12 mouse cellular contexts compared by ENCODE assay signal in the genomic region with DNA sequence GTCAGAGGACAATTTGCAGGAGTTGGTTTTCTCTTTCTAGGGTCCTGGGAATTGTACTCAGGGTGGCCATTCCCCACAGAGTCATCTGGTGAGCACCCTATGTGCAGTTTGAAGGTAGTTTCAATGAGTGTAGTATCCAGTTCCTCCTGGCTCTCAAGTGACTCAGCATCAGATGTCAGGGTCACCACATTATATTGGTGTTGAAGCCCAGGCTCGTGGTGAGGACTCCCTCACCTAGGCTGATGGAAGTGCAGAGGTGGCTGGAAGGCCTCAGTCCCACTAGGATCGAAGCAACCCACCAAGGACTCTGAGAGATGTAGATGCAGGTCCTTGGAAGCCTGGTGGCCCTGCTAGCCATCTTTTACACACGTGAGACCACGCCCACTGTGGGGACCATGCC.
"Had no signal": no experiment of that assay in that cellular context is flagged by ENCODE, and none has a peak within 500 bp of the region (broad histone marks: within the 10 kb centered on the region; RNA-seq: fewer than 3 reads in every experiment).

No protein-coding gene starts in this region.

- H3K9me3 ChIP-seq: kidney, embryonic 15.5 days; limb, embryonic 13.5 days; liver, embryonic 13.5 days; midbrain, embryonic 13.5 days; neural tube, embryonic 15.5 days had no signal

- DNase-seq: kidney, adult 2 months; kidney, postnatal 14 days; left cerebral cortex, postnatal 4 days; liver, embryonic 13.5 days; thymus, adult 2 months; thymus, postnatal 25 days had no signal

- H3K27me3 ChIP-seq: kidney, embryonic 15.5 days; limb, embryonic 13.5 days; liver, embryonic 13.5 days; midbrain, embryonic 13.5 days; neural tube, embryonic 15.5 days had no signal

- H3K4me2 ChIP-seq: kidney, embryonic 15.5 days; limb, embryonic 13.5 days; liver, embryonic 13.5 days; midbrain, embryonic 13.5 days; neural tube, embryonic 15.5 days had no signal

- H3K36me3 ChIP-seq: midbrain, embryonic 13.5 days; neural tube, embryonic 15.5 days had no signal

- H3K27ac ChIP-seq: kidney, embryonic 15.5 days; limb, embryonic 13.5 days; liver, embryonic 13.5 days; midbrain, embryonic 13.5 days; neural tube, embryonic 15.5 days had no signal

- H3K9ac ChIP-seq: kidney, embryonic 15.5 days; limb, embryonic 13.5 days; midbrain, embryonic 13.5 days; neural tube, embryonic 15.5 days had no signal

- H3K4me3 ChIP-seq: kidney, embryonic 15.5 days; limb, embryonic 13.5 days; liver, embryonic 13.5 days; midbrain, embryonic 13.5 days; myocyte; neural tube, embryonic 15.5 days had no signal

- ATAC-seq: lung, postnatal 0 days; midbrain, embryonic 13.5 days had no signal
